Mouse (Mus musculus) heart, postnatal 0 days (tissue): ENCODE data around the gene Arl14.

ENCODE experiments used
- CTCF ChIP-seq: IDR thresholded peaks from 2 replicates; pipeline ENCODE4 v1.5.1; 2016; ENCODE audit warnings: antibody characterized with exemption, control low read depth, low read depth
- EP300 ChIP-seq: IDR thresholded peaks from 2 replicates; pipeline ENCODE4 v1.6.1; 2016; ENCODE audit warnings: antibody characterized with exemption, low read depth

DNA sequence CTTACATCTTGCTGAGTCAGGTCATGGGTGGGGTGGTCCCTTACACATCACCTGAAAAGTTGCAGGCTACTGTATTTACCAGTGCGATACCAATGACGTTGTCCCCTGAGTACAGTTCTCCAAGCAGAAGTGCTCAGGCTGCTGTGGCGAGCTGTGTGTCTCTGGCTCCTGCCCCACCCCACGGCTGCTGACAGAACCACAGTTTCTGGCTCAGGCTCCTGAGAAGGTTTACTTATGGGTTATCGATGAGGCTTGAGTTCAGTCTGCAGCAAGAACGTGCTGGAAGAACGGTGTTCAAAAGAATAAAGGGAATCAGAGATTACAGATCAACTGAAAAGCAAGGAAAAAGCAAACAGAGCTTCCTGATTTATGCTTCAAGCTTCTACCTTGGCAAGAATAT, 37.0 kb upstream of the Arl14 start:
- no peak for TF ChIP-seq CTCF
- TF ChIP-seq EP300: no peak
